Mouse (Mus musculus) intestine, postnatal 0 days (tissue): ENCODE measurements at regions not wholly inside any gene's neighbourhood (a gene's known extent, or its start where the extent isn't known, plus 50 kb on each side); places are given as distances from the start of the nearest gene placed in this dataset.

Source experiments
- ATAC-seq: fragments of 200-750 bp; cut with Nextera tagmentation; 2 replicates; pipeline ENCODE4 v1.8.0; 2017; ENCODE audit warnings: mild to moderate bottlenecking, moderate TSS enrichment, moderate library complexity
- H3K27ac ChIP-seq: fragments of 300-500 bp; sonication (generic); 2 replicates; pipeline ENCODE4 v1.5.1; 2014; ENCODE audit warnings: mild to moderate bottlenecking, low read depth, low read length, moderate library complexity
- H3K27me3 ChIP-seq: fragments of 300-500 bp; sonication (generic); replicated peaks from 2 replicates; pipeline ENCODE4 v1.6.1; 2014; ENCODE audit warnings: low read length, mixed read lengths; ENCODE audit not compliant: control insufficient read depth, insufficient read depth
- H3K36me3 ChIP-seq: fragments of 300-500 bp; sonication (generic); 2 replicates; pipeline ENCODE4 v1.6.1; 2014; ENCODE audit warnings: mild to moderate bottlenecking, moderate library complexity; ENCODE audit not compliant: control insufficient read depth, insufficient read depth
- H3K4me1 ChIP-seq: fragments of 300-500 bp; sonication (generic); replicated peaks from 2 replicates; pipeline ENCODE4 v1.6.1; 2014; ENCODE audit warnings: antibody characterized with exemption, low read length, mixed read lengths; ENCODE audit not compliant: control insufficient read depth, insufficient read depth
- H3K4me2 ChIP-seq: fragments of 300-500 bp; sonication (generic); replicated peaks from 2 replicates; pipeline ENCODE4 v1.6.1; 2014; ENCODE audit warnings: low read depth, mild to moderate bottlenecking, moderate library complexity
- H3K4me3 ChIP-seq: fragments of 300-500 bp; sonication (generic); 2 replicates; pipeline ENCODE4 v1.5.1; 2014; ENCODE audit warnings: low read depth, low read length
- H3K9ac ChIP-seq: fragments of 300-500 bp; sonication (generic); 2 replicates; pipeline ENCODE4 v1.6.1; 2014; ENCODE audit warnings: mild to moderate bottlenecking, low read depth, low read length
- H3K9me3 ChIP-seq: fragments of 300-500 bp; sonication (generic); 2 replicates; pipeline ENCODE4 v1.6.1; 2016; ENCODE audit warnings: mixed run types; ENCODE audit not compliant: control insufficient read depth
- CTCF ChIP-seq: sonication (generic); IDR thresholded peaks from 2 replicates; pipeline ENCODE4 v1.5.1; 2016; ENCODE audit warnings: low read depth, mild to moderate bottlenecking, control low read depth, antibody characterized with exemption, moderate library complexity
- WGBS: fragments of 180-500 bp; shearing (Covaris S2); extraction: QIAGEN DNeasy Blood & Tissue Kit; methylation state at CpG from one replicate; pipeline ENCODE4 v1.1.7; 2014; 5-methylcytosine and 5-hydroxymethylcytosine counted together

DNA sequence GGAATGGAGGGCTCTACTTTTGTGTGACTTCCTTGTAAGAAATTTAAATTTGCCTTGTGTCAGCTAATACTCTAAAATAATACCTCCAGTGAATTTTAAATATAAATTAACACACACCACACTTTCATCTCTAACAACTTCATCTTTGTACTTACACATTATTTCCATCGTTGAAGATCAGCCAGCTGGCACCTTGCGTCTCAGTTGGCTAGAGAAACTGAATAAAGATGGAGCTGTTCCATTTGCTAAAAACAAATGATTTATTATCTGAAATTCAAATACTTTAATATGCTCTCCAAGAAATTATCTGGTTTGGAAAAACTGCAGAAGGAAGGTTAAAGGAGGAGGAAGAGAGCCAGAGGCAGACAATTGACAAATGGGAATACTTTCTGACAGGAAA is 122.0 kb upstream of the Gm11096 start:
- H3K27ac ChIP-seq, result no peak overlapping the region
- no peak overlapping the region for H3K9ac ChIP-seq
- no peaks in the 10 kb centered on the region for H3K4me1 ChIP-seq
- H3K36me3 ChIP-seq, result no peaks in the 10 kb centered on the region
- no peak overlapping the region for H3K4me3 ChIP-seq
- ATAC-seq, result no peak
- H3K9me3 ChIP-seq, result no peaks in the 10 kb centered on the region
- no peak for TF ChIP-seq CTCF
- no peaks in the 10 kb centered on the region for H3K27me3 ChIP-seq
- no peak overlapping the region for H3K4me2 ChIP-seq
- 75% methylated on average over 2 of the region's 2 CpGs for WGBS

DNA sequence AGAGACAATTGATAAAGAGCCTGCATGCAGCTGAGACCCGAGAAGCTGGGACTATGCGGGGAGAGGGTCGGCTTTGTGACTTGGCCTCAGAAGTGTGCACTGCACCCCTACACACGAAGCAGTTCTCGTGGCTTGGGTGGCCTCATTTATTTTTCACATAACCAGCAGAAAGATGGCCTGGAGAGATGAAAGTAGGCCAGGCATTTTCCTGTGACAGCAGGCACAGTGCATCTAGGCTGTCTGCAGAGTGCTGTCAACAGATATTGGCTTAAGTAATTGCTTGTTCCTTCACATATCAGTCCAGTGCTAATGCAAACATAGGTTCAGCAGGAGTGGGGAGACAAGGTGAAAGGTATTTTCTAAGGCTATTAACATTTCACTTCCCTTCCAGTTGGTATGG is 124.9 kb upstream of the Gm11096 start:
- Histone ChIP-seq H3K27ac (no peak overlapping the region), H3K27me3 (no peaks in the 10 kb centered on the region), H3K36me3 (no peaks in the 10 kb centered on the region), H3K4me3 (no peak overlapping the region), H3K4me1 (no peaks in the 10 kb centered on the region), H3K9ac (no peak overlapping the region), H3K9me3 (no peaks in the 10 kb centered on the region), H3K4me2 (no peak overlapping the region)
- WGBS, result 71% methylated on average over 5 of the region's 5 CpGs
- TF ChIP-seq CTCF, result no peak
- no peak for ATAC-seq

DNA sequence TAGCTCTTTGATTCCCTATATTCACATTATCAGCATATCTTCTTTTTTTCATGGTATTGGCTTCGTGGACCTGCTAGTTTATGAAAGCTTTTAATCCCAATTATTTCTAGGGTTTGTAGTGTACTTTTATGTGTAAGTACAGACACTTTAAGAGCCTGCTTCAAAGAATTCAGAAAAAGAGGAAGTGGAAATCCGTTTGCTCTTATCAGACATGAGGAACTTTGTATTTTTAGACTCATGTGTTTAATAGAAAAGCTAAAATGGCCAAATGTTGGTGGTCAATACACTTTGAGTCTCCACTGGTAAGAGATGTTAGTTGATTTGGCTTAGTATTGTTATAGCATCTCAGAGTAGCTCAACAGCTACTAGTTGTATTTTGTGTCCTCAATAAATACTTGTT is 135.7 kb upstream of the Gm11096 start:
- no peaks in the 10 kb centered on the region for H3K9me3 ChIP-seq

DNA sequence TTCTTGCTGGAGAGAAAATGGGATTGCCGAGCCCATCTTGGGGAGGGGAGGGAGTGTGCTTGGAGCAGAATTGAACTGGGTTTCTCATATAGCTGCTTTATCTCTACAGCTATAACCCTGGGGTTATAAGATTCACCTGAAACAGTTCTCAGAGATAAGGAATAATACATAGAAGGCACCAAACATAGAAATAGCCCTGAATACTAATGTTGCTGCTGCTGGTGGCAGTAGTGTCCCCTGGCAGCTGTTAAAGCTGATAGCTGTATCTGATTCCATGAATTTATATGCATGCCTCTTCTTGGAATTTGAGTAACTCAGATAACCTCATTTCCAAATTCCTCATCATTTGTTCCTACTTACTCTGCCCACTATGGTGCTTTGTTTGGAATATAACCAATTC is 137.0 kb upstream of the Gm11096 start:
- H3K4me2 ChIP-seq, result no peak overlapping the region
- no peak overlapping the region for H3K27ac ChIP-seq
- no peaks in the 10 kb centered on the region for H3K9me3 ChIP-seq
- TF ChIP-seq CTCF, result no peak
- H3K9ac ChIP-seq, result no peak overlapping the region
- H3K36me3 ChIP-seq, result no peaks in the 10 kb centered on the region
- WGBS, result 59% methylated on average over 1 of the region's 1 CpGs
- no peak for ATAC-seq
- H3K4me3 ChIP-seq, result no peak overlapping the region
- no peaks in the 10 kb centered on the region for H3K27me3 ChIP-seq
- H3K4me1 ChIP-seq, result no peaks in the 10 kb centered on the region

More for the DNA sequence above, 135.7 kb upstream of the Gm11096 start:
- TF ChIP-seq CTCF, result no peak
- H3K27me3 ChIP-seq, result no peaks in the 10 kb centered on the region
- H3K4me1 ChIP-seq, result no peaks in the 10 kb centered on the region
- no peak overlapping the region for H3K9ac ChIP-seq
- no peak overlapping the region for H3K4me3 ChIP-seq
- H3K27ac ChIP-seq, result no peak overlapping the region
- 62% methylated on average over 2 of the region's 2 CpGs for WGBS
- no peak overlapping the region for H3K4me2 ChIP-seq
- no peak for ATAC-seq
- H3K36me3 ChIP-seq, result no peaks in the 10 kb centered on the region

DNA sequence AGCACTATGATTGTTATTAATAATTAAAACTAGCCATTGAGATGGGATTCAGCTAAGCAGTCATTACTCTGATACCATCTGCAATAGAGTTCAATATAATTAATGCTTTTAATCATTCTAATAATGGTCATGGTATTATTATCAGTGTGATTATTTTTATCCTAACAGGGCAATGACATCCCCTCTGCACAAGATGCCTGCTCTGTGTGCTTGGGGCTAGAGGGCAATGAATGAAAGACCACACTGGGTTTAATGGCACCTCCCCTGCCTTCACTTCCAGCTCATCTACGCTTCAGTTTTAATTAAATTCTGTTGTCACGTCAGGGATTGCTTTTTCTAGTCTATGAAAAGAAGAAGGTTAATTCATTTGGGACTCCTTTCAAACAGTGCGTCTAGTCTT is 139.1 kb upstream of the Gm11096 start:
- H3K27me3 ChIP-seq, result no peaks in the 10 kb centered on the region
- H3K4me2 ChIP-seq, result no peak overlapping the region
- no peak overlapping the region for H3K4me3 ChIP-seq
- H3K36me3 ChIP-seq, result no peaks in the 10 kb centered on the region
- no peak overlapping the region for H3K27ac ChIP-seq
- WGBS, result 91% methylated on average over 3 of the region's 3 CpGs
- TF ChIP-seq CTCF, result no peak
- no peaks in the 10 kb centered on the region for H3K9me3 ChIP-seq
- H3K9ac ChIP-seq, result no peak overlapping the region
- H3K4me1 ChIP-seq, result no peaks in the 10 kb centered on the region
- ATAC-seq, result no peak

DNA sequence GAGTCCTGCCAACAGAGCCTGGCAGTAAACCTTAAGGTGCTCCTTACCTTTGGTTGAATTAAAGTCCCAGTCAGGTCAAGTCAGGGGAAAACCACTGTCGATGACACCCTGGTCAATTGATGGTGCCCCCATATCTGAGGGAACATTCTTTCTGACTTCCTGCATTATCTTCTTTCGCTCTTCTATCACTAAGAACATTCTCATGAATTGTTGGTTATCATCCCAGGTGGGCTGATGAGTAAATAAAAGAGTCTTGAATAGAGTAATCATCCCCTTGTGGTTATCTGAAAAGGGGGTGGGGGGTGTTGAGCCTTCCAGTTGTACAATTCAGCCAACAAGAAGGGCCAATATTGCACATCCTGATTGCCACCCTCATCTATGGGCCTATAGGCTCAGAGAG is 149.7 kb upstream of the Gm11096 start:
- H3K36me3 ChIP-seq, result no peaks in the 10 kb centered on the region
- H3K4me1 ChIP-seq, result no peaks in the 10 kb centered on the region
- no peak overlapping the region for H3K4me2 ChIP-seq
- no peak for ATAC-seq
- no peak overlapping the region for H3K27ac ChIP-seq
- H3K4me3 ChIP-seq, result no peak overlapping the region
- no peaks in the 10 kb centered on the region for H3K9me3 ChIP-seq
- no peaks in the 10 kb centered on the region for H3K27me3 ChIP-seq
- TF ChIP-seq CTCF, result no peak
- 81% methylated on average over 2 of the region's 2 CpGs for WGBS
- no peak overlapping the region for H3K9ac ChIP-seq

DNA sequence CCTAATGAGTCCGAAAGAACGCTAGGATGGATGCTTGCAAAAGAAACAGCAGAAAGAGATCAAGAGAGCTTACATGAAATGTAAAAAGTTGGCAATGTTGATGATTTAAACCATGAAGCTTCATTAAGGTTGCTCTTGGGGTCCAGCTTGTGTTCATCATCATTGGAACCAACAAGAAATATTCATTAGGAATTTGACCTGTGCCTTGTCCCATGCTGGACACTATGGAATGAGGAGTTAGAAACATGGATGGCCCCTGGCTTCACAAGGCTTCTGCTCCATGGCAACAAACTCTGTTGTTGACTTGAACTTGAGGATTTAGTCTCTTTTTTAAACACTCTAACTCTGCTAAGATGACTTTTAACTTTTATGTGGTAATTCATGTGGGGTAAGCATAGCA is 159.0 kb upstream of the Gm11096 start:
- Histone ChIP-seq H3K4me1 (no peaks in the 10 kb centered on the region), H3K27me3 (no peaks in the 10 kb centered on the region), H3K27ac (no peak overlapping the region), H3K4me3 (no peak overlapping the region), H3K9ac (no peak overlapping the region), H3K9me3 (no peaks in the 10 kb centered on the region), H3K4me2 (no peak overlapping the region), H3K36me3 (no peaks in the 10 kb centered on the region)
- WGBS, result 91% methylated on average over 2 of the region's 2 CpGs
- no peak for ATAC-seq
- TF ChIP-seq CTCF, result no peak
